Mouse (Mus musculus) spleen, adult 2 months (tissue): ENCODE measurements around the gene Ifng.

Source experiments
- CTCF ChIP-seq: fragments of 200-500 bp; IDR thresholded peaks from 2 replicates; pipeline ENCODE4 v1.5.1; 2011; ENCODE audit warnings: mild to moderate bottlenecking, inconsistent platforms; ENCODE audit not compliant: insufficient read depth, insufficient read length, insufficient replicate concordance; ENCODE audit errors: extremely low read depth
- POLR2A ChIP-seq: fragments of 200-500 bp; IDR thresholded peaks from 2 replicates; pipeline ENCODE4 v1.6.1; 2011; ENCODE audit warnings: low read depth, low read length, inconsistent platforms

GRCm38 (mm10) chr10:118412774-118413173, 28.1 kb upstream of the Ifng start:
- TF ChIP-seq CTCF (no peak), POLR2A (no peak)
